Mouse (Mus musculus): ENCODE data around the gene Afmid. TPM values are rescaled to one million over a fixed set of nuclear protein-coding genes. Genes with fewer than 3 reads are reported as not detected.

Gene Afmid
- polyA plus RNA-seq, 1 experiment from 2014 or later, result 5.1 TPM

DNA sequence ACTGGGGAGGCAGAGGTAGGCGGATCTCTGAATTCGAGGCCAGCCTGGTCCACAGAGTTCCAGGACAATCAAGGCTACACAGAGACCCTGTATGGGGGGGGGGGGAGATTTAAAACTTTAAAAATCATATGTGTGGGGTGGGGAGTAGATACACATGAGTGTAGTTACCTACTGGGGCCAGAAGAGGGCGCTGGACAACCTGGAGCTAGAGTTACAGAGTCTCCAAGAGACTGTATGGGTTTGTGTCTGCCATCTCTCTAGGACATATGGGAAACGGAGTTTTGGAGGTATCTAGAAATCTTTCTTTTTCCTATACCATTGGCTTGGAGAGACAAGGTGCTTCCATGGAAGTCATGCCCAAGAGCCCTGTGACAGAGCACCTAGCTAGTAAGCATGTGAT lies 48.7 kb downstream of the Afmid start:
- H3K9me3 ChIP-seq, result no peaks in the 10 kb centered on the region
- H3K4me3 ChIP-seq, result no peak overlapping the region
- 50% methylated on average over 4 of the region's 4 CpGs for WGBS
- no peak overlapping the region for H3K9ac ChIP-seq
- no peaks in the 10 kb centered on the region for H3K36me3 ChIP-seq
- no peak for ATAC-seq (ENCODE audit: insufficient number of reproducible peaks, insufficient read depth, low FRiP score, low TSS enrichment, low read depth)
- H3K27me3 ChIP-seq, result no peaks in the 10 kb centered on the region; the same call in 1 of the 2 replicates
- H3K4me2 ChIP-seq, result no peak overlapping the region
- H3K27ac ChIP-seq, result no peak overlapping the region
- peaks cover 34% of the 10 kb centered on the region for H3K4me1 ChIP-seq

DNA sequence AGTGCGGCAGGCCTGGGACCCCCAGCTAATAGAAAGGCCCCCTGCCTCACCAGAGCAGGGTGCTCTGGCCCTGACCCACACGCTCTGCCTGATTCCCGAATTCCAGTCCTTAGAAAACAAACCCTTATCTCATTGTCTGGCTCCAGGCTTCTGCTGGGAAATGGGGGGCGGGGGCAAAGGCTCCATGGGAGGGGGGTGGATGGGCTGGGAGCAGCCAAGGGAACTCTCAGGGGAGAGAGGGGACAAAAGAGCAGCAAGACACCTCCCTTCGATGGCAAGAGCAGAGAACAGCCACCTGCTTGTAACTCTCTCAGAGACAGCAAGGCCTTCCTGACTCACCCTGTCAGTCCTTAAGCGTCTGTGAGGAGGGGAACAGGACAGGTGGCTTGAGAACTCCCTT lies 50.0 kb downstream of the Afmid start:
- Histone ChIP-seq H3K27me3 (peaks cover 4% of the 10 kb centered on the region; the same call in 1 of the 2 replicates), H3K4me2 (no peak overlapping the region), H3K36me3 (no peaks in the 10 kb centered on the region), H3K9me3 (no peaks in the 10 kb centered on the region), H3K4me3 (no peak overlapping the region), H3K27ac (no peak overlapping the region), H3K9ac (0 out of 2 replicates have a peak overlapping the region, but pooled peaks have one; percentile 12), H3K4me1 (peaks cover 33% of the 10 kb centered on the region)
- 25% methylated on average over 6 of the region's 6 CpGs for WGBS
- ATAC-seq (ENCODE audit: insufficient number of reproducible peaks, insufficient read depth, low FRiP score, low TSS enrichment, low read depth), result no peak

DNA sequence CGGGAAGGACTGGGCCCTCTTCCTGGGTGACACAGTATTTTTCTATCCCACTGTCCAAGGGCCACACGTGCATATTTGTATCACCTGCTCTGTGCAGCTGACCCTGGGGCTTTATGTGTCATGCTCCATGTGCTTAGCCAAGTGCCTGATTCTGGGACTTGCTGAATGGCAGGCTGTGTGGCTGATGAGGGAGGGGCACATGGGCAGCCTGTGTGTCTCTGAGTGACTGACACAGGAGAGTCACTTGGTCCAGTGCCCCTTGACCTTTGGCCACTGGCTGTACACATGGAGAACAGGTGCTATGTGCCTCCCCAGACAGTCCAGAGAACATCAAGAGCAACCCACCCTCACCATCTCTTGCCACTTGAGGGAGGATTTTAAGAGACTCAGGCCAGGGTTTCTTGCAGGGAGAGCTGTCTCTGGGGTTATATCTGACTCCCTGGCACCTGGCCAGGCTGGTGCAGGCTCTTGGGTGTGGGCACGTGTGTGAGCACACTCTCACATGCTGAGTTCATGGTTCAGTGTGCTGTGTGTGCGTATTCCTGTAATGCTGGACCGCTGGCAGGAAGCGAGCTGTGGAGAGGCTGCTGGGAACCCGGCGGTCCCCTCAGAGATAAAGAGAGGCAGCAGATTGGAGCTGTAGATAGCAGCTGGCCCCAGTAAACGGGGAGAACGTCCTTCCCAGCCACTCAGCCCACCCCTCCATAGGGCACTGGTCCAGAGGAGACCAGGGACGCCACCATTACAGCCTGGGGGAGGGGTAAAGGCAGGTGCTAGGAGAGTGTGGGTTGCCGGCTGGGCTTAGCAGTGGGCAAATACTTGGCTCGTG lies 52.4 kb downstream of the Afmid start:
- peak overlapping the region; percentile 40 for H3K4me2 ChIP-seq
- ATAC-seq (ENCODE audit: insufficient number of reproducible peaks, insufficient read depth, low FRiP score, low TSS enrichment, low read depth), result no peak
- WGBS, result 21% methylated on average over 13 of the region's 13 CpGs

DNA sequence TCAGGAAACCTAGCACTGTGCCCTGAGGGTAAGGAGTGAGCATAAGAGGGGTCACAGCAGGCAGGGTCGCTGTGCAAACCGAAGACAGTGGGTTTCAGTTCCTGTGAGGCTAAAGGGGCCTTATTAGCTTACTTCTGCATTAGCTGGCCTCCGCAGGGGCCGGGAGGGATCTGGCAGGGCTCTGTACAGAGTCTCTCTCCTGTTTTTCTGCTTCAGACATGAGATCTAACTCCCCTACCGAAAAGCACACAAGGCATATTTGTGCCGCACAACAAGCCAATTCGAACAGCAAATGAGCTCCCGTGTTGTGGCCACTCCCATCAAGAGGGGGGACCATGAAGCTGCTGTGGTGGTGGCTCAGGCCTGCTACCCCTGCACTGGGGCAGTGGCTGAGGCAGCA lies 53.2 kb downstream of the Afmid start:
- Histone ChIP-seq H3K27me3 (peaks cover 4% of the 10 kb centered on the region; the same call in 1 of the 2 replicates), H3K9ac (no peak overlapping the region), H3K4me3 (no peak overlapping the region), H3K4me1 (peaks cover 38% of the 10 kb centered on the region), H3K36me3 (no peaks in the 10 kb centered on the region), H3K4me2 (peak overlapping the region; percentile 40), H3K27ac (peak overlapping the region; percentile 51), H3K9me3 (no peaks in the 10 kb centered on the region)
- 8% methylated on average over 8 of the region's 8 CpGs for WGBS
- ATAC-seq (ENCODE audit: insufficient number of reproducible peaks, insufficient read depth, low FRiP score, low TSS enrichment, low read depth), result no peak

More for the DNA sequence above, 52.4 kb downstream of the Afmid start:
- peak overlapping the region; percentile 40; the same call in 1 of the 2 replicates for H3K9ac ChIP-seq
- no peak overlapping the region for H3K4me3 ChIP-seq
- H3K4me1 ChIP-seq, result peaks cover 36% of the 10 kb centered on the region
- H3K36me3 ChIP-seq, result no peaks in the 10 kb centered on the region
- H3K27ac ChIP-seq, result peak overlapping the region; percentile 51; the same call in 1 of the 2 replicates
- H3K27me3 ChIP-seq, result peaks cover 4% of the 10 kb centered on the region; the same call in 1 of the 2 replicates
- no peaks in the 10 kb centered on the region for H3K9me3 ChIP-seq

DNA sequence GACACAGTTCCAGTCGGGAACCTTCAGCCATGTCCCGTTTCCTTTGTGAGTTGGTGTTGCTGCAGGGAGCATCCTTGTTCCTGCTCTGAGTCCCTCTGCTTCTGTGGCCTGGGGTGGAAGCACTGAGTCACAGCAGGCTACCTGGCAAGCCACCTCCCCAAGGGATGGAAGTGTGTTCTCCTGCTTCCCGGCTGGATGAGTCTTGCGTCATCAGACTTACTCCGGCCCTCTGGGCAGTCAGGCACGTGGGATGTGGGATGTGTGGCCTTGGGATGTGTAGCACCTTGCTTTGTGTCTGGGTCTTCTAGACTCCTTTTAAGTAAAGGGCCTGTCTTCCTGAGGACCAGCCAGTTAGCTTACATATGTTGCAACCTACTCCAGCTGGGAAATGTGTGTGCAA lies 54.0 kb downstream of the Afmid start:
- Histone ChIP-seq H3K27ac (no peak overlapping the region), H3K36me3 (no peaks in the 10 kb centered on the region), H3K4me1 (peaks cover 39% of the 10 kb centered on the region), H3K4me3 (no peak overlapping the region), H3K9ac (no peak overlapping the region), H3K9me3 (no peaks in the 10 kb centered on the region), H3K27me3 (peaks cover 4% of the 10 kb centered on the region; the same call in 1 of the 2 replicates), H3K4me2 (no peak overlapping the region)
- ATAC-seq (ENCODE audit: insufficient number of reproducible peaks, insufficient read depth, low FRiP score, low TSS enrichment, low read depth), result no peak
- WGBS, result 69% methylated on average over 6 of the region's 6 CpGs

DNA sequence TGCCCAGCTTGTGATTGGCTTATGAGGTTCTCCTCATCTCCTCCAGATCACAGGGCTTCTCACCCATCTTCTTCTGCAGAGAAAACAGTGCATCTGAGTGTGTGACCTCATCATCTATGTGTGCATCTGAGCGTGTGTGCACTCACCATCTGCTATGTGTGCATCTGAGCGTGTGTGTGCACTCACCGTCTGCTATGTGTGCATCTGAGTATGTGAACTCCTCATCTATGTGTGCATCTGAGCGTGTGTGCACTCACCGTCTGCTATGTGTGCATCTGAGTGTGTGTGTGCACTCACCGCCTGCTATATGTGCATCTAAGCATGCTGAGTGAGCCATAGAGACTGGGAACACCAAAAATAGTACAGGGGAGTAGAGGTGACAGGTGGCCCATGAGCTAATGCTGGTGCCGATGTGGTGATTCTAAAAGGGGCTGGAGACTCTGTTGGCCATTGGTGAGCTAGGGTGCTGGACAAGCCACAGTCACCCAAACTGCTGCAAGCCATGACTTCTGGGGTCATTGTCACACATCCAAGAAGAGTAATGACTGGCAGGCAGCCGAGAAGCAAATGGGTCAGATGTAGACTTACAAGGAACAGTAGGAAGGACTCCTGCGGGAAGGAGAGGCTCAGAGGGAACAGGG lies 54.7 kb downstream of the Afmid start:
- Histone ChIP-seq H3K27me3 (peaks cover 4% of the 10 kb centered on the region; the same call in 1 of the 2 replicates), H3K27ac (no peak overlapping the region), H3K4me1 (peaks cover 39% of the 10 kb centered on the region), H3K9ac (no peak overlapping the region), H3K9me3 (no peaks in the 10 kb centered on the region), H3K36me3 (no peaks in the 10 kb centered on the region), H3K4me3 (no peak overlapping the region), H3K4me2 (no peak overlapping the region)
- WGBS, result 89% methylated on average over 9 of the region's 9 CpGs
- no peak for ATAC-seq (ENCODE audit: insufficient number of reproducible peaks, insufficient read depth, low FRiP score, low TSS enrichment, low read depth)

DNA sequence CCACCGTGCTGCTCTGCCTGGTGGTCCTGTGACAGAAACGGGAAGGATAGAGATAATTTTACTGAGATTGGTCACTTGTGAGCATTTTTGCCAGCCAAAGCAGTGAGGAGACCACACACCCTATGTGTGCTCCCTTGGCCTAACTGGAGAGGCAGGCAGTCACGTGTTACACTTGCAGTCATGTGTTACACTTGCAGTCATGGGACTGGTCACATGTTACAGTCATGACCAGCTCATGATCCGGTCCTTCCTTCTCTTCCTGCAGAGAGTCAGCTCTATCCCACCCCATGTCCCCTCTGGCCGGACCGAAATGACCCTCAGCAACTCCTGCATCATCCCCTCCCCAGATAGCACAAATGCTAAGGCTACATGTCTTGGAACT lies 55.2 kb downstream of the Afmid start:
- Histone ChIP-seq H3K4me3 (no peak overlapping the region), H3K9me3 (no peaks in the 10 kb centered on the region), H3K9ac (no peak overlapping the region), H3K27ac (no peak overlapping the region), H3K27me3 (0 out of 2 replicates have a peak, but pooled peaks cover 4% of the 10 kb centered on the region), H3K4me2 (no peak overlapping the region), H3K4me1 (peaks cover 39% of the 10 kb centered on the region), H3K36me3 (no peaks in the 10 kb centered on the region)
- ATAC-seq (ENCODE audit: insufficient number of reproducible peaks, insufficient read depth, low FRiP score, low TSS enrichment, low read depth), result no peak
- WGBS, result 80% methylated on average over 6 of the region's 6 CpGs

DNA sequence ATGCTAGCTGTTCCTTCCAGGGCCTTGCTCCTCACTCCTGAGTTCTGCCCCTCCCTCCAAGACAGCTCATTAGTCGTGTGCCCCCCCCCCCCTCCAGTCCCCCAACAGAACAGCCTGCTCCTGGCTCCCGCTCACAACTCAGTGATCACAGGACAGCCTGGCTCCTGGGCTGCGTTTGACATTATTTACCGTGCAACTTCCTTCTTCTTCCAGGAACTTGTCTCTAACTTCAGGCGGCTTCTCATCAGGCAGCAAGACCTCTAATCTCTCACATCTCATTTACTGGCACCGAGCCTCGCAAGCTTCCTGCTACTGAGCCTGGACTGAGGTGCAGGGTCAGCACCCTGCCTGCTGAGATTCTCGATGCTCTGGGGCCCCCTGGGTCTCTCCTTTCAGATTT lies 56.1 kb downstream of the Afmid start:
- H3K4me1 ChIP-seq, result peaks cover 39% of the 10 kb centered on the region
- H3K9ac ChIP-seq, result no peak overlapping the region
- H3K9me3 ChIP-seq, result no peaks in the 10 kb centered on the region
- no peak overlapping the region for H3K4me2 ChIP-seq
- H3K27ac ChIP-seq, result 0 out of 2 replicates have a peak overlapping the region, but pooled peaks have one; percentile 28
- H3K4me3 ChIP-seq, result no peak overlapping the region
- WGBS, result 10% methylated on average over 8 of the region's 8 CpGs
- 0 out of 2 replicates have a peak, but pooled peaks cover 4% of the 10 kb centered on the region for H3K27me3 ChIP-seq
- ATAC-seq (ENCODE audit: insufficient number of reproducible peaks, insufficient read depth, low FRiP score, low TSS enrichment, low read depth), result no peak
- no peaks in the 10 kb centered on the region for H3K36me3 ChIP-seq

DNA sequence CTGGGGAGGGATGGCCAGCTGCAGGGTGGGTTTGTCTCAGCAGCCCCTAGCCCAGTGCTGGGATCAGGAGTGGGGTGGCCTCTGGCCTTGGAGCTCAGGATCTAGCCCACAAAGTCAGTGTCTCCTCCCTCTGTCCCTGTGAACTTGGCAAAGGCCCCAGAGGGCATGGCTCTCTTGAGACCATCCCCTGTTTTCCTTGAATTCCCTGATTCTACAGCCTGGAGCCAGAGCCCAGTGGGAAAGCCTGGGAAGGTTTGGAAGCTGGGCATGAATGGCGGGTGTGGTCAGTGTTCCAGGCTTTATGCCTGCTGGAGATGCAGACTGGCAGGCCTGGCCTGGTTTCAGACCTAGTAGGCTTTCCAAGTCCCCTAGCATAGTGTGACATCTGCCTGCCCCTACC lies 56.5 kb downstream of the Afmid start:
- Histone ChIP-seq H3K4me2 (no peak overlapping the region), H3K27me3 (0 out of 2 replicates have a peak, but pooled peaks cover 4% of the 10 kb centered on the region), H3K4me3 (no peak overlapping the region), H3K27ac (0 out of 2 replicates have a peak overlapping the region, but pooled peaks have one; percentile 28), H3K9me3 (no peaks in the 10 kb centered on the region), H3K4me1 (peaks cover 39% of the 10 kb centered on the region), H3K9ac (0 out of 2 replicates have a peak overlapping the region, but pooled peaks have one; percentile 11), H3K36me3 (no peaks in the 10 kb centered on the region)
- no peak for ATAC-seq (ENCODE audit: insufficient number of reproducible peaks, insufficient read depth, low FRiP score, low TSS enrichment, low read depth)
- 92% methylated on average over 1 of the region's 1 CpGs for WGBS

DNA sequence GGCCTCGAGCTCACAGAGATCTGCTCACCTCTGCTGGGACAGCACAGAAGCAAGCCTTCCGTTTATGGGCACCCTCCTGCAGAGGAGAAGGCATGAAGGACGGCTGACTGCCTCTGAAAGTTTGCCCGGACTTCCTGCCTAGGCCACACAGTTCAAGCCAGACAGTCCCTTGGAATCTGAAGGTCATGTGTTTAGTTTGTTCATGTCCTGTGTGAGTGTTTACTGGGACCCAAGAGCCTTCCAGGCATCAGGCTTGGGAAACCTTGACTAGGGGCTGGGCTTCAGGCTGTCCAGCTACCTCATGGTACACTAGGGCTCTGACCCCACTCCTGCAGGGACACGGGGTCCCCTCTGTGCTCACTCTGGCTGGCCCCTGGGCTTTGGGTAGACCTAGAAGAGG lies 60.3 kb downstream of the Afmid start:
- H3K4me1 ChIP-seq, result peaks cover 54% of the 10 kb centered on the region
- no peak overlapping the region for H3K27ac ChIP-seq
- H3K4me3 ChIP-seq, result no peak overlapping the region
- H3K9me3 ChIP-seq, result no peaks in the 10 kb centered on the region
- ATAC-seq (ENCODE audit: insufficient number of reproducible peaks, insufficient read depth, low FRiP score, low TSS enrichment, low read depth), result no peak
- H3K36me3 ChIP-seq, result no peaks in the 10 kb centered on the region
- H3K27me3 ChIP-seq, result peaks cover 33% of the 10 kb centered on the region
- H3K4me2 ChIP-seq, result no peak overlapping the region
- WGBS, result 52% methylated on average over 5 of the region's 5 CpGs
- H3K9ac ChIP-seq, result no peak overlapping the region

DNA sequence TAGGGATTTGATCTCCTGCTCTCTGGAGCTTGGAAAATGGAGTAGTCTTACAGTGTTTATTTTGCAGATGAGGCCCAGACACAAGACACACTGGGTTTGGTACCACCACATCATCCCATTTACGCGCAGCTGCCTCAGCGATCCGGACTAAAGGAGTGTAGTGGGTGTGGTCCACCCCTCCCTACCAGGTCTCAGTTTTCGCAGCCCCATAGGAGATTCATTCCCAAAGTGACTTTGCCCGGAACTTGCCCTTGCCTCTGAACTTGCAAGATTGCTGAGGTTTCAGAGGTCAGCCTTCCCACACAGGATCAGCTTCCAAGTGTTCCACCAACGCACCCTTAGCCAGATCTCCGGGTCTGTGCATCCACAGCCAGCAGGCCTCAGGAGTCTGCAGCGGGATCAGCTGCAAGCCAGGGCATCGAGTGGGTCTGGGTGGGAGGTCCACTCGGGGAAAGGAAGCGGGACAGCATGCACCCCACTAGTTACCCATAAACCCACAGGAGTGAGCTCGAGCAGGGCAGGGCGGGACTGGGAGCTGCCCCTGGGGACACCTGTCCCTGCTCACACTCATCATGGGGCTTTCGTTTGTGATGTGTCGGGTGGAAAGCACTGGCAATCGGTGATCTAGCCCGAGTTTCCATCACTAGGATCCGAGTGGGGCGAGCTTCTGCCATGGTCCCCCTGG lies 62.6 kb downstream of the Afmid start:
- no peaks in the 10 kb centered on the region for H3K36me3 ChIP-seq
- peaks cover 40% of the 10 kb centered on the region for H3K4me1 ChIP-seq
- 12% methylated on average over 20 of the region's 20 CpGs for WGBS
- H3K27ac ChIP-seq, result no peak overlapping the region
- ATAC-seq (ENCODE audit: insufficient number of reproducible peaks, insufficient read depth, low FRiP score, low TSS enrichment, low read depth), result no peak
- peak overlapping the region; percentile 60; the same call in 1 of the 2 replicates for H3K9ac ChIP-seq
- H3K4me3 ChIP-seq, result peak overlapping the region; percentile 34
- no peaks in the 10 kb centered on the region for H3K9me3 ChIP-seq
- H3K27me3 ChIP-seq, result peaks cover 47% of the 10 kb centered on the region
- H3K4me2 ChIP-seq, result peak overlapping the region; percentile 65

Measured in embryonic facial prominence, embryonic 13.5 days (tissue).